Mouse (Mus musculus): ENCODE data around the gene Arrb1. TPM values are rescaled to one million over a fixed set of nuclear protein-coding genes. Genes with fewer than 3 reads are reported as not detected.

Gene Arrb1
- polyA plus RNA-seq, 1 experiment: 37.9 TPM

DNA sequence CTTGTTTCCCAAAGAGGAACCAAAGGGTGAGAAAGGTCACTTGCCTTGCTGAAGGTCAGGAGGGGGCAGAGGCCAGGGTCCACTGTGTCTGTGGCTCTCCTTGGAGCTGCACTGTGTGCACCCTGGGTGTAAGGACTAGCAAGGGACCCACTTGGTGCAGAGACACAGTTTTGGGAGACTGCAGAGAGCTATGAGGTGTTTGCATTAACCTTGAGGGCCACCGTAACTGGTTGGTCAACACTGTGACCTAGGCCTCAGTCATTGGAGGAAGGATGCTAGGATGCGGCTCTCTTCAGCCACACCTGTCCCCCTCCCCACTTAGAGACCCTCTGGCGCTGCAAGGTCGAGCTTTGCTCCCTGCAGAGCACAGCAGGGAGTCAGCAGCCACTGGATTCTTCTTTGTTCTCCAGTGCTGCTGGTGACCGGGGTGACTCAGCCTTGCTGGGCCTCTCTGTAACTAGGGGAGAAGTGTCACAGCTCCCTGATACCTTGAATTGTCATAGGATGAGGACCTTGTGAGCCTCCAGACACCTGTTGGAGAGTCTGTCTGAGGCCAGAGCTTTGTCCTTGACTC, 2.0 kb downstream of the Arrb1 start:
- DNase-seq (ENCODE audit: low read depth): no peak

DNA sequence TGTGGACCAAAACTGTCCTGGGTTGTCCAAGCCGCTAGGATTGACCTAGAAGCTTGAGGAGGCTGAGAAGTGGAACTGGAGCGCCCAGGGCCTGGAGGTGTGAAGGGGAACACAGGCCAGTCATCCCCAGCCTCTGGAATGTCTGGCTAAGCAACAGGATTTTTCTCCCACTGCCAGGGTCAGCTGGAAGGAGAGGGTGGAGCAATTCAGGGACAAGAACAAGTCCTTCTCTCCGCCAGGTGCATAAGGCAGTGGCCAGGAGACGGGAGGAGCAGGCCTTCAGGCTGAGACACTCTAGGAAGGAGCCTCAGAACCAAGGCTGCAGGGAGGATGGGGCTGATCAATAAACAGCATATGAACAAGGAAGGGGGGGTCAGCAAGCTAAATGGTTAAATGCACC, 3.2 kb downstream of the Arrb1 start:
- no peak for DNase-seq (ENCODE audit: low read depth)

DNA sequence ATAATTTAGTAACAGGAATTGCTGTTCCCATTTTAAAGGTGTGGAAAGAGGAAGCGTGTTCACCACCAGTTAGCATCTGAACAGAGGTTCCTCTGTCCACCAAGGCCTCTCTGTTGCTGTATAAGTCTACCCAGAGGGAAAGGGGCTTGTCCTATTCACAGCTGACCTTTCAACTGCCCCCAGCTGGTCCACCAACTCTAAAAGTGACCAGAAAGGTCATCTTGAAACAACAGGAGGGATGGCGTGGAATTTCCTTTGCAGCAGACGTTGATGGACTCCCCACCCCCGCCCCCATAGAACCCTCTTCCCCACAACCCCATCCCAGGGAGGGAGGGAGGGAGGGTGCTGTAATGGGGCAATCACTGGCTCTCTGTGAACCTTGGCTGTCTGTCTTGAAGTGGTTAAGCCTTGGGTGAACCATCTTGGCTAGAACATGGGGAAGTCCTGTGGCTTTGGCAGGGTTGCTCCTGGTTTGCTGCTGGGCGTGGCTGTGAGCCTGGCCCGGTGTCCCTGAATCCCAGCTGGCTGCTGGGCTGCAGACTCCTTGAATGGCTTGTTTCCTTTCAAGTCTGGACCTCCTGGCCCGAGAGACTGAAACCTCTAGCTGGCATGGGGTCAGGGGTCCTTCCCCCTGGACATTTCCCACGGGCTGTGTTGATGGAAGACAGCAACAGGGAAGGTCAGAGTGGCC, 4.1 kb downstream of the Arrb1 start:
- DNase-seq (ENCODE audit: low read depth): no peak

DNA sequence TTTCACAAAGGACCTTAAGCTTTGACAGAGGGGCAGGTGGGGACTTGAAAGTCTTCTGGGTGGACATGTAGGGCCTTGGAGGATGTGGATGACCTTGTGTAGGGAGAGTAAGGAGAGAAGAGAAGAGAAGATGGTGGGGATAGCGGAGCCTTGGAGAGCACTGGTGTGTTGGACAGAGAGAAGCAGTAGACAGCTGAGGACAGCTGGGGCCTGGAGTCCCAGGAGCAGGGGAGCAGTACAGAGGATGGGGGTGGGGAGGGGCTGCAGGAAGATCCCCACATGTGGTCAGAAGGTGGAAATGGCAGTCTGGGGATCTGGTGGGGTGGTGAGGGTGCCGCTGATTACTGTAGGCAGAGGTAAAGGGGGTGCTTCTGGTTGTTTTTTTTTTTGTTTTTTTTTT, 4.8 kb downstream of the Arrb1 start:
- no peak for DNase-seq (ENCODE audit: low read depth)

DNA sequence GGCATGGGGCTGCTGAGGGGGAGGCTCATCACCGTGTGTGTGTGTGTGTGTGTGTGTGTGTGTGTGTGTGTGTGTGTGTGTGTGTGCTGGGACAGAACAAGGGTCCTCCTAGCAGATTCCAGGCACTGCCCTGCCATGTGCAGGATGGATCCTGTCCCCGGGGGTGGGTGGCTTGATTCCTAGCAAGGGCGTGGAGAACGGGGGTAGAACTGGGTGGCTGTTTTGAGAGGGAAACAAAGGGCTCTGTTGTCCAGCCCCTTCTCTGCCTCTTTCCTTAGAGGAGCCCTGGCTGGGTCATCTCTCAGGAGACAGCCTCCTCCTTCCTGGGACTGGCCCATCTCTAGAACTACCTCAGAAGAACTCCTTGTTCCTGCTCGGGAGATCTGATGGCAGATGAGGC, 5.9 kb downstream of the Arrb1 start:
- no peak for DNase-seq (ENCODE audit: low read depth)

DNA sequence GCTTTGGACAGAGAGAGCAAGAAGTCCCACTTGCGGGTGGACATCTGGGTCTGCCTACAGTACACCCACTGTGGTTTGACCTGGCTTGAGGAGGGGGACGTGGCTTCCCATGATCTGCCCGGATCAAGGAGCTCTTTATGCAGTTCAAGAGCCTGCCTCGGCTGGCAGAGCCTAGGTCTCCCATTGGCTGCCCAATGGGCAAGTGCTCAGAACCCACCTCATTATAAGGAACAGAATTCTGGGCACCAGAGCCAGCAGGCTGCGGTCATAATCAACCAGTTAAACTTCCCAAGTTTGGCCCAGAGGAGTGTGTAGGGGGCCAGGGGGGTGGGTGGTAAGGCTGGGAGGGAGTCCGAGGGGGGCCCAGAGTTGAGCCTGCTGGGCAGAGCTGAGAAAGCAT, 9.0 kb downstream of the Arrb1 start:
- DNase-seq (ENCODE audit: low read depth): no peak

DNA sequence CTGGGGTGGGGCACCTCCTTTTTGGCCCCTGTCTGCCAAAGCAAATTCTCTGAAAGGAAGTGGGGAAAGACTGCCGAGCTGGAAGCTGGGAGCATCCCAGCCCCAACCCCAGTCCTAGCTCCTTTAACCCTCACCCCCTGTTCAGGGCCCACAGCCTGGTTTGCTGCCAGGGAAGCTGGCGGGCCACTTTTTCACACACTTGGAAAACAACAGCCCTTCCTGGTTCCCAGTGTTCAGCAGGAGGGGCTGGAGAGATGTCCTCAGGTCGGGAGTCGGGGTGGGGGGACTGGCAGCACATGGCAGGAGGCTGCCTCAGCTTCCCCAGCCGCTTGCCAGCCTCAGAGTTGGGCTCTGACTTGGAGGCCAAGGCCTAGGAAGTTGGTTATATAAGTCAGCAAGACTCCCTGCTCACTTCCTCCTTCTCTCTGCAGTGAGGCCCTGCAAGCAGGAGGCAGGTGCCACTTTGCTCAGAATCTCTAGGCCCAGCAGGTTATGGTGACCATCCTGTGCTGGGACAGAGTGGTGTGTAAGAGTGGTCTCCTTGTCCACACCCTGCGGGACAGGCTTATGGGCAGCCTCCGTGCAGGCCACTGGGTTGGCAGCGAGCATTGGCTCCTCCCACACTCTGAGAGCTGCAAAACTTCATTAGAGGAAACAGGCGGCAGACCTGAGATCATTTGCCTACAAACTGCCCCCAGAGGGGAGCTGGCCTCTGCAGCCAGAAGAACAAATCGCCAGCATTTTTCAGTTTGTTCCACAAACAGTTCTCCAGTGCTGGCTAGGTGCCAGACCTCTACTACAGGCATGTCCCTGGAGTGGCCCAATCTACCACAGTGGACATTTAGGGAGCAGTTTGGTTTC, 10.8 kb downstream of the Arrb1 start:
- DNase-seq (ENCODE audit: low read depth): no peak

DNA sequence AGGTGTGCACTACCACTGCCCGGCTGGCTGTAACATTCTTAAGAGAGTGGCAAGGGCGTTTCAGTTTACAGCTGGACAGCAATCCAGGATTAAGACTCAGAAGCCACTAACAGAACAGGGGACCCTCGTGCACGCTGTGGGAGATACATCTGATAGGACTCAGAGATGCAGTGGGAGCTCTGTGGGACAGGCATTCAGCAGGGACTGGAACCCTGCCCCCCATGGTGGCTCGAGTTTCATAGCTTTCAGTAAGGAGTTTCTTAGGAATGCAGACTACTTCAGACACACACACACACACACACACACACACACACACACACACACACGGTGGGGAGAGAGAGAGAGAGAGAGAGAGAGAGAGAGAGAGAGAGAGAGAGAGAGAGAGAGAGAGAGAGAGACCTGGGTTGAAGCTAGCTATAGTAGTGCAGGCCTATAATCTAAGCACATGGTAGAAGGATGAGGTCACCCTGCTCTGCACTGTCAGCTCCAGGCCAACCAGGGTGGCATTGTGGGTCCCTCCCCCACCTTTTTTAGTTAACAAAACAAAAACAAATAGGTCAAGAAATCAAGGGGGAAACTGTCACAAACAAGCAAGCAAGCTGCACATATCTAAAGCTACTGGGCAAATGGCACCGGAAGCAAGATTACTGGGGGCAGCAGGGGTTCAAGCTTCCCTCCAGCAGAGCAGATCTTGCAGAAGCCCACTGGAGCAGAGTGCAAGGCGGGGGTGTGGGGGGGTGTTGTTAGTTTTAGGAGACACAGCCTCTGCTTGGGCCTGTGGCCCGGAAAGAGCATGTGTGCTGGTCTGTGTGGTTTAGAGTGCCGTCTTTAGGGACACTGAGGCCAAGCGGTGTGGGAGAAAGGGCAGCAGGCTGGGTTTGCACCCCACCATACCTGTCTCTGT, 12.6 kb downstream of the Arrb1 start:
- DNase-seq (ENCODE audit: low read depth): no peak

DNA sequence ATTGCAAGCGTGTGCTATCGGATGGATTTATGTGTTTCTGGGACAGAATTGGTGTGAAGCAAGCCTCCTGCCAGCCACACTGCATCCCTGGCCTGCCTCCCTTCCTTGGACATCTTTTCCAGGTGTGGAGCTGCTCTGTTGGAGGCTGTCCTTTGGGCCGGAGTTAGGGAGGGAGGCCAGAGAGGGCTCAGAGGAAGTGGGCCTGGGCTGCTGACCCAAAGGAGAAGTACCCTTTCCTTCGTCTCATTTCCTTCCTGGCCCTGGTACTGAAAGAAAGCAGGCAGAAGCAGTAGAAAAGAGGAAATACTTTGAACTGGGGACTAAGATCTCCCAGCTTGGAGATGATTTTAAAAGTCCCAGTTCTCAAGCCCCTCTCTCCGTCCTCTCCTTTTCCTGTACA, 14.4 kb downstream of the Arrb1 start:
- DNase-seq (ENCODE audit: low read depth): no peak

DNA sequence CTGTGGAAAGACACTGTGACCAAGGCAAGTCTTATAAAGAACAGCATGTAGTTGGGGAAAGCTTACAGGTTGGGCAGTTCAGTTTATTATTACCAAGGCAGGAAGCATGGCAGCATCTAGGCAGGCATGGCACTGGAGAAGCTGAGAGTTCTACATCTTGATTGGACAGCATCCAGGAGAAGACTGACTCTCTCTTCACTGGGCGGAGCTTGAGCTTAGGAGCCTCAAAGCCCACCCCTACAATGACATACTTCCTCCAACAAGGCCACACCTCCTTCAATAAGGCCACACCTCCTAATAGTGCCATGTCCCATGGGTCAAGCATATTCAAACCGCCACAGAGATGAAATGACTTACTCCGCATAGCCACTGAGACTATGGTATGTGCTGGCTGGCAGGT, 16.4 kb downstream of the Arrb1 start:
- DNase-seq (ENCODE audit: low read depth): no peak

DNA sequence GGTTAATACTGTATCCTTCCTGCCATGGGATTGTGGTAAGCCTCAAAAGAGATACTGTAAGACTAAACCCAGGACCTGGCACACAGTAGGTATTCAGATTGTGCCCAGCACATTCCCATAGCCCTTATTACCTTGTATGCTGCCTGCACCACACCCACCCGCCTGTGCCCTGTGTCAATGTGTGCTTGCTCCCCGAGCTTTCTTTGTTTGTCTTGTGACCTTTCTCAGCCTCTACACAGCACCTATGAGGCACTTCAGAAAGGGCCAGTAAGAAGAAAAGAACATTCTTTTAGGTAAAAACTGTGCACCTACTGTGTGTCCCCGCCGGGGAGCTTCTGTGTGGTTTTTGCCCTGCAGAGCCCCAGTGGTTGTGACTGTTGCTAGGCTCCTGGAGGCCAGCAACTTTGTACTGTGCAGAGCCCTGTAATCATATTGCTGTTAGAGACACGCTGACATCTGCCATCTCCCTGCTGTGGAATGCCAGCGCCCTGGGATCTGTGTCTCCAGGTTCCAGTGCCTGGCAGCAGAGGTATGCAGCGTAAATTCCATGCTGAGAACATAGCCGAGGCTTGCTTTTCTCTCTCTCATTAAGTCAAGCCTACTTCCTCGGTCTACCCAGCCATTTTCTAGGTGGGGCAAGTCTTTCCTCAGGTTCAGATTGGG, 18.1 kb downstream of the Arrb1 start:
- no peak for DNase-seq (ENCODE audit: low read depth)

DNA sequence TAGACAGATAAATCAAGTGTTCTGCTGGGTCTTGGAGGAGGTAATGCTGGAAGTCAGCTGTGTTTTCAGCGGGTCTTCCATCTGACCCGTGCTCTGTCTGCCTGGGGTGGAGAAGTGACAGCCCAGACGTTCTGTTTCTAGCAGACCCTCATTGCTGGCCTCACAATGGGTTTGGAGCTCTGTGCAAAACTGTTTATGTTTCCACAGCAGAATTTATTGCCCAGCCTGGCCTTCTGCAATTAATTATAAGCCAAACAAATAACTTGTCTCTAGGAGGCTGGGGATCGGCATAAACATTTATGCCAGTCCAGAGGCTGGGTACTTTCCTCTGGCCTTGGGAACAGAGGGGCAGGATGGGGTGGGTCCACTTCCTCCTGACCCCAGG, 18.6 kb downstream of the Arrb1 start:
- no peak for DNase-seq (ENCODE audit: low read depth)

DNA sequence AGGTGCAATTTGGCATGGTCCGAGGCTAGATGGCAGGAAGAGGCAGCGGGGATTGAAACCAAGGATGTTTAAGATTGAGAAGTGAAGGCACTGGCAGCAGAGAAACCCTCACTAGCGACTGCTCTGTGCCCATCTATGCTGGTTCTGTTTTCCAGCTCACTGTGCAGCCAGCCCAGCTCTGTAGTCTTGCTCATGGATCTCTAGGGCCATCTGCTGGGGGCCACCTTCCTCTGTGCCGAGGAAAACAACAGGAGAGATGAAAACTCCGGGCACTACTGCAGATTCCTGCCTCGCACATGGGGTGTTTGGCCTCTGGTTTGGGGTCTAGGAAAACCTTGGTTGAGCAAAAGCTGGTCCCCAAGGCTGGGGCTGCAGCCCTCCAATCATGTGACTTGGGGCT, 20.6 kb downstream of the Arrb1 start:
- DNase-seq (ENCODE audit: low read depth): no peak

DNA sequence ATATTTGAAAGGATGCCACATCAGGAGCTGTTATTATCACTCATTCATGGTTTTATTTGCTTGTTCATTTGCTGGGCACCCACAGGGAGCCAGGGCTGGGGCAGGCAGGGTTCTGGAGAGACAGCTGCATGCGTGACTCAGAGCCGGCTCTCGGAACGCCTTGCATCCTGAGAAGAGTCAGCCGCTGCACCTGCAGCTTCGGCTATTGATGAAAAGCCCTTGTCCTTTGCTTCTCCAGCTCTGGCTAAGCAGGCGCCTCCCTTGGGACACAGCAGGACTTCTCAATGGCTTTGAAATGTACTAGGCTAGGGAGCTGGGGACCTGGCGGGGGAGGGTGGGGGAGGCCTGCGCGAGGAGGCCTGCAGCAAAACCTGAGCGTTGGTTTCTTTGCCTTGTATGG, 23.8 kb downstream of the Arrb1 start:
- no peak for DNase-seq (ENCODE audit: low read depth)

DNA sequence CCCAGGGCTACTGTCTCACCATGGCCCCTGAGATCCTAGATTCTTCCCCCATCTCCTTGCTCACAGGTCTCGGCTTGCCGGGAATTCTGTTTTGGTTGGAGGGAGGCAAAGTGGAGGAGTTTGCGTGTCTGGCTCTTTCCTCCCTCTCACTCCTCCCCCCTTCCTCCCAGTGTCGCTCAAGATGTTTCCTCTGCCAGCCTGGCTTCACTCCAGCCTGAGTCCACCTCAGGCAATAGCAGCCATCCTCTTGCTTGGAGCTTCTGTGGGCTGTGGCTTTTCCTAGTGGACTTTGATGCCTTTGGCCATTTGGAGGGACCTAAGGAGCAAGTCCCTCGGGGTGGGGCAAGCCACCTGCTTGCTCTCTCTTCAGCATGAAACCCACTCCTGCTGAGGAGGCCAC, 27.2 kb downstream of the Arrb1 start:
- no peak for DNase-seq (ENCODE audit: low read depth)

DNA sequence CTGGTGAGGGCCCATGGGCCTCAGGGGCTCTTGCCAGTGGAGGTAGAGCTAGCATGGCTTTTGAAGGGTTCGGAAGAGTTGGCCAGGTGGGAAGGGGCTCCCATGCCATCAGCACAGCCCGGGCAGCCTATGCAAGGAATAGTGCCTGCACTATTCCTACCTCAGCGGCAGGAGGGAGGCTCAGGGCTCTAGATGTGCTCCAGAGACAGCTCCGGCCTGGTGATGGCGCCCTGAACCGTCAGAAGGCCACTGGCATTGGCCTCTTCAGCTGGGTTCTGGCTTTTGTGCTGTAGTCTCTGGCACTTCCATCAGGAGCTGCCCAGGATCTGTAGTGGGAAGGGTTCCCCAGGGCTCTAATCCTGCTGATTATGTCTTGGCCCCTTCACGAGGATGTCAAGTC, 28.0 kb downstream of the Arrb1 start:
- no peak for DNase-seq (ENCODE audit: low read depth)

DNA sequence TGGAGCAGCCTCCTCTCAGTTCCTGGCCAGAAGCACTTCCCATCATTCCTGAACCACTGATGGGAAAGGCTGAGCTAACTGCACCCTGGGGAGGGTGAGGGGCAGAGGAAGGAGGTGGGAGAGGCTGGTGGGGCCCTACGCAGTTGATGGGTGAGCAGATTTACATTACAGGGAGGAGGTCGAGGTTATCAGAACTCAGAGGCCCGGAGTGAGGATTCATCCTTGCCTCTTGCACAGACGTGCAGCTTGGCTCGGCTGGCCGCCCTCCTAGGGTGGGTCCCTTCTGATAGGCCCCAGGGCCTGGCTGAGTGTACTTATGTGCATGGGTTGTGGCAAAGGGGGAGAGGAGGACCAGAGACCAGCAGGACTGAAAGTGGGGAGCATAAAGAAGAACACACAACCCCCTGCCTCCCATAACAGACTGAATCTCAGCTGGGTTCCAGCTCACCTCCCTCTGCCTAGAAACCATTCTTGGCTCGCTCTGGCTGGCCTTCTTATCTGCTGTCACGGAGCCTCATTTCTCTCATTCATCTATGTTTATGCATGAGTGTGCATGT, 30.1 kb downstream of the Arrb1 start:
- DNase-seq (ENCODE audit: low read depth): no peak

DNA sequence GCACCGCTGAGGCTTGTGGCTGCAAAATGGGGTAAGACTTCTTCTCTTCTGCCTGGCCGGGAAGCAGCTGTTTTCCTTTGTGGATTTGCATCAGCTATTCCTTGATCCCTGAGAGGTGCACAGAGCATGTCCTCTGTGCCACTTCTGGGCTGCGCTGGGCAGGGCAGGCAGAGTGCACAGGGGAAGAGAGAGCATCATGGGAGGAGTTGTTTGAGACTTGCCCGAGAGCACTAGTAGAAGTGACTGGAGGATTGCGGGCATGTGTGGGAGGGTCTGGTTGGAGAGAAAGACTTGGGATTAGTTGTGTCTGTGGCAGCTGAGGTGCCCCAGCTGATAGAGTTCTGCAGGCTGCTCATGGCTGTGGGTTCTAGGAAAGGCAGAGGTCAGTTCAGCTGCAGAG, 35.4 kb downstream of the Arrb1 start:
- no peak for DNase-seq (ENCODE audit: low read depth)

DNA sequence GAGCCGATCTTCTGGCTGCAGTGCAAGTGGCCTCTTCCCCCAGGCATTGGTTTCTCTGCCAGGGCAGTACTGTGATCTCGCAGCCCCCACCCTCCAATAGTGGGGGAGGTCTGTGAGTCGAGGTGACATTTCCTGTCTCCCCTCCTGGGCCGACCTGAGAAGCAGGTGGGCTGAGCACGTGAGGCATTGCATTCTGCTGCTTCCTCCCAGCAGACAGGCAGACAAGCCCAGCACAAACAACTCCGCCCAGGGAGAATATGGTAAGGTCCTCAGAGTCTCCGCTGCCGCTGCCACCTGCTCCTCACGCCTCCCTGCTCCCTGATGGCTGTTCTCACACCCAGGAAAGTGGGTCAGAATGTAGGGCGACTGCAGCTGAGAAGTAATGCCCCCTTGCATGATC, 37.7 kb downstream of the Arrb1 start:
- DNase-seq (ENCODE audit: low read depth): no peak

DNA sequence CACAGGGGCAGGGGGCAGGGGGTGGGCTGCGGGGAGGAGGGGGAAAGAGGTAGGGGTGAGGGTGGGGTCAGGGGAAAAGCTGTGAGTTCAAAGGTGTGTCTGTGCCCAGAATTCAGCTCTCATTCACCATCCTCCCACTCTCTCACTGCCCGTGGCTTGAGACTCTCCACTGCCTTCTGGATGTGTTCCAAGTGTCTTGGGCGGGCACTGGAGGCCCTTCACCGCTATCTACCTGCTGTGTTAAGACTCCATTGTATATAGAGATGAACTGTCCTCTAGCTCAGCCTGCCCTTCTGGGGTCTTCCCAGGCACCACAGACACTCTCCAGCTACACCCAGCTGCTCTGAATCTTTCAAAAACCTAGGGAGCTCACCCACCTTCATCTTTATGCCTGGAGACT, 38.1 kb downstream of the Arrb1 start:
- no peak for DNase-seq (ENCODE audit: low read depth)

DNA sequence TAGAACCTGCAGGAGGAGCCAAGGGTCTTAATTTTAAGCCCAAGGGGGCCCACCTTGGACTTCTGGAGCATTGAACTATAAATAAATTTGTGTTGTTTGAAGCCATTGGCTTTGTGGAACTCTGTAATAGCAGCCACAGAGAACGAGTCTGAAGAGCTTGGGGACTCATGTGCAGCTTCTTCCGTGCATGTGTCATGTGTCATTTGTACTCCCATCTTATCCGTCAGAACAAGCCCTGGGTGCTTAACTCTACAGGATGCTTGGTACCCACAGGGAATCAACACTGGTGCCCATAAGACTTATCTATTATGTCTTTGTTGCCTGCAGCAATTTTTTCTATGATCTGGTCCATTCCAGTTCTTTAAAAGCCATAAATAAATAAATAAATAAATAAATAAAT, 43.0 kb downstream of the Arrb1 start:
- DNase-seq (ENCODE audit: low read depth): no peak
